Mouse (Mus musculus) hindbrain, embryonic 14.5 days (tissue): ENCODE measurements at regions not wholly inside any gene's neighbourhood (a gene's known extent, or its start where the extent isn't known, plus 50 kb on each side); places are given as distances from the start of the nearest gene placed in this dataset.
"Not testable (repeated sequence)": the region's sequence is repeated elsewhere in the genome, so short reads cannot be mapped to it uniquely, and the experiment has no call there.

Source experiments
- ATAC-seq: fragments of 200-750 bp; cut with Nextera tagmentation; 2 replicates; pipeline ENCODE4 v1.8.0; 2017; ENCODE audit warnings: moderate number of reproducible peaks, mild to moderate bottlenecking, moderate TSS enrichment, moderate library complexity; ENCODE audit not compliant: low FRiP score
- DNase-seq: peaks from one replicate; pipeline ENCODE4 v3.0.0-alpha.2; 2015; ENCODE audit warnings: low spot score
- H3K27ac ChIP-seq: fragments of 300-500 bp; sonication (generic); 2 replicates; pipeline ENCODE4 v1.5.1; 2014; ENCODE audit warnings: mild to moderate bottlenecking, moderate library complexity
- H3K27me3 ChIP-seq: fragments of 300-500 bp; sonication (generic); 2 replicates; pipeline ENCODE4 v1.6.1; 2014; ENCODE audit warnings: mild to moderate bottlenecking, low read length, mixed read lengths; ENCODE audit not compliant: control insufficient read depth, insufficient read depth
- H3K36me3 ChIP-seq: fragments of 300-500 bp; sonication (generic); replicated peaks from 2 replicates; pipeline ENCODE4 v1.6.1; 2014; ENCODE audit not compliant: control insufficient read depth, insufficient read depth
- H3K4me1 ChIP-seq: fragments of 300-500 bp; sonication (generic); replicated peaks from 2 replicates; pipeline ENCODE4 v1.6.1; 2014; ENCODE audit warnings: antibody characterized with exemption, low read length, mixed read lengths; ENCODE audit not compliant: control insufficient read depth, insufficient read depth
- H3K4me2 ChIP-seq: fragments of 300-500 bp; sonication (generic); replicated peaks from 2 replicates; pipeline ENCODE4 v1.6.1; 2014; ENCODE audit warnings: mild to moderate bottlenecking, moderate library complexity
- H3K4me3 ChIP-seq: fragments of 300-500 bp; sonication (generic); replicated peaks from 2 replicates; pipeline ENCODE4 v1.5.1; 2014; ENCODE audit warnings: mild to moderate bottlenecking, low read length
- H3K9ac ChIP-seq: fragments of 300-500 bp; sonication (generic); 2 replicates; pipeline ENCODE4 v1.6.1; 2014
- H3K9me3 ChIP-seq: fragments of 300-500 bp; sonication (generic); 2 replicates; pipeline ENCODE4 v1.6.1; 2016; ENCODE audit warnings: low read length; ENCODE audit not compliant: control insufficient read depth
- WGBS: fragments of 180-500 bp; shearing (Covaris S2); extraction: QIAGEN DNeasy Blood & Tissue Kit; methylation state at CpG from one replicate; pipeline ENCODE4 v1.1.7; 2014; 5-methylcytosine and 5-hydroxymethylcytosine counted together

DNA sequence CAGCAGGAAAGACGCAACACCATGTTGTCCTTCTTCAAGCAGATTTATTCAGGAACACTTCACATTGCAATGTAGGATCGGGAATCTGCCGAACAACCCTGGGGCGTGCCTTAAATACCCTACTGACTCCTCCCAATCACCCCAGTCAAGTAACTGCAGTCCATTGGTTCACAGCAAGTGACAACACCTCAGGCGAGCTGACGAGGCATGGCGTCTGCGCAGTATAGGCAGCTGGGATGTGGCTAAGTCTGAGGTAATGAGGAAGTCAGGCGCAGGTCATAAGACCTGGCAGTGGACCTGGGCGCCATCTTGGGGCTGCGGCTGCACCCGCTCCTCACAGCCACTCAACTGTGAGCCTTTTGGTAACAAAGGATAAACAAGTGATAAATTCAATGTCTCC, 96.2 kb upstream of the Arhgap20 start:
- H3K9me3 ChIP-seq, H3K4me1 ChIP-seq, H3K4me2 ChIP-seq, ATAC-seq, H3K36me3 ChIP-seq, H3K9ac ChIP-seq, DNase-seq, H3K27ac ChIP-seq, H3K4me3 ChIP-seq, H3K27me3 ChIP-seq: not testable (repeated sequence)
- WGBS, result 94% methylated on average over 12 of the region's 12 CpGs

DNA sequence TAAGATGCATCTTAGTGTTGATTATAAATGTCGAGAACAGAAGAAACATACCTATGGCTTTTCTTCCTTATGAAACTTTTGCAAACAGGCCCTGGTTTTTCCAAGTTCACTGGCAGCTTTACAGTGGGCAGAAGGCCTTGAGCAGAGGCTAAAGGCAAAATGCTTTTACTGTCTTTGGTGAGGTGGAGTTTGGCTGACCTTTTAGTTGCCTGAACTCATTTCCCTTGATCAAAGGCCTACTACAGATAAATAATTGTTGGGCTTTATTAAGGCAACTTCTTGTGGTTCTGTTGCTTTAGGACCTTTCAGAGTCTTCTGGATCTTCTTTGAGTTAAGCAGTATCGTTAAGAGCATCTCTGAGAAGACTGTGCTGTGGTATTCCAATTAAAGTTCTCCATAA, 94.6 kb upstream of the Arhgap20 start:
- Histone ChIP-seq H3K9me3 (no peaks in the 10 kb centered on the region), H3K4me3 (no peak overlapping the region), H3K27ac (no peak overlapping the region), H3K4me1 (no peaks in the 10 kb centered on the region), H3K9ac (no peak overlapping the region), H3K4me2 (no peak overlapping the region), H3K36me3 (no peaks in the 10 kb centered on the region), H3K27me3 (no peaks in the 10 kb centered on the region)
- ATAC-seq (no peak), DNase-seq (no peak)
- 94% methylated on average over 2 of the region's 2 CpGs for WGBS

DNA sequence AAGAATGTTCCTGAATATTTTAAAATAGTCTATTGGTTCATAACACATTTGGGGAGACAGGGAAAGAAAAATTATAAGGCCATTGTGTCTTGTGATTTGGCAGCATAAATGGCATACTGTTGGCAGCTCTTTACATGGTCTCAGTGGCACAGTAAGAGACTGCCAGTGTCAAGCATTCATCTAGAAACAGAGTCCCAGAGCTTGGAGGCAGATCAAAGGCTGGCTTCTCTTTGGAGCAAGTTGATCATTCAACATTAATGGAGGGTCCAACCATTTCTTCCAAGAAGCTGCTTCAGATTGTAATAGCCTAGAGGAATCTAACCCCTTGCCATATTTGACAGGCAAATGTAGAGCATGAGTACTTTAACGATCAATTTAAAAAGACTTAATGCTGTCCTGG, 78.6 kb upstream of the Arhgap20 start:
- H3K4me3 ChIP-seq, result no peak overlapping the region
- H3K9ac ChIP-seq, result no peak overlapping the region
- no peak for ATAC-seq

DNA sequence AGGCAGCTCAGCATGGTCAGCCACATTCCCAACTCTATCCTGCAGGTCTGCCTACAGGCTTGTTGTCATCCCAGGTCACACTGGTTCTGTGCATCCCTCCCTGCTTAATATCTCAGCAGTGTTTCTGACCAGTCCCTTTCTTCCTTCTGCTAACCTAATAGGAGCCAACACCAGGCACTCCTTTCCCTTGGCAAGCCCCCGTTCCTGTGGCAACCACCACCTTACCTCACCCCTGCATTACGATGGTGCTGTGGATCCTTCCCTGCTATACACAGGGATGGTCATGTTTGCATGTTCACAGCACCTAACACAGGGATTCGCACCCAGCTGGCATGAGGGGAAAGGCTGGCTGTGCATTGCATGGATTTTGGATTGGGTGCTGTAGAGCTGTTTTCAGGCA, 50.8 kb upstream of the Arhgap20 start:
- DNase-seq (no peak), ATAC-seq (no peak)
- no peaks in the 10 kb centered on the region for H3K36me3 ChIP-seq
- WGBS, result 89% methylated on average over 3 of the region's 3 CpGs
- H3K4me2 ChIP-seq, result no peak overlapping the region
- no peak overlapping the region for H3K9ac ChIP-seq
- H3K4me3 ChIP-seq, result no peak overlapping the region
- no peaks in the 10 kb centered on the region for H3K27me3 ChIP-seq
- H3K27ac ChIP-seq, result no peak overlapping the region
- H3K4me1 ChIP-seq, result no peaks in the 10 kb centered on the region
- H3K9me3 ChIP-seq, result no peaks in the 10 kb centered on the region

More for the DNA sequence above, 78.6 kb upstream of the Arhgap20 start:
- H3K9me3 ChIP-seq, result no peaks in the 10 kb centered on the region
- H3K4me1 ChIP-seq, result no peaks in the 10 kb centered on the region
- no peak overlapping the region for H3K27ac ChIP-seq
- H3K27me3 ChIP-seq, result no peaks in the 10 kb centered on the region
- H3K4me2 ChIP-seq, result no peak overlapping the region
- no peaks in the 10 kb centered on the region for H3K36me3 ChIP-seq
- no peak for DNase-seq
- WGBS, result 80% methylated on average over 1 of the region's 1 CpGs
